ENCODE assay signal across 12 mouse cellular contexts in the genomic region with DNA sequence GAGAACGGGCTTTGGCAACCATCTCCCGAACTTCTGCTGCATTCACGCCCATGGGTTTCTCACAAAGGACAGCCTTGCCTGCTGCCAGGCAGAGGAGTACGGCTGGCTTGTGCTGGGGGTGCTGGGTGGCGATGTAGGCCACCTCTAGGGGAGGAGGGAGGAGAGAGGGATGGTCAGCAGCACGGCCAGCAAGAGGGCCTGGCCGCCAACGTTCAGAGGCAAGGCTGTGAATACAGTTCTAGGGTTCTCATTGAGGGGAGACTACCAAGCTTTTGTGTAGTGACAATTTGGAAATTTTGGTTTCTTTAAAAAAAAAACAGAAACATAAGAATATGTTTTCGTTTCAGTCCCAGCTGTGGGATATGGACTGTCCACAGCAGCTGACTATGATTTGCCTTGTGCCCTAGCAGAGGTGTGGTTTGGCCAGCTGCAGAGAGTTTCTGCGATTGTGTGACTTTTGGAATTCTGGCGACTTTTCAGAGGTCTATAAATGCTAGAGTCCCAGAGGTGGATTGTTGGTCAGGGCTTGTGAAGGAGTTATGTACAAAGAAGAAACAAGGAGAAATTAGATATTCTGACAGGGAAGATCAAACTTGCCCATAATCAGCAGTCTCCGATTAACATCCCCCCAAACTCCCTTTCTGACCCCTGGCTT. TPM values are rescaled to one million over a fixed set of nuclear protein-coding genes. Genes with fewer than 3 reads are reported as not detected.
DNase-seq lines count a peak whose midpoint lies in the region; ATAC-seq and TF ChIP-seq lines count a peak whose summit lies in the region.
"Had no signal": no experiment of that assay in that cellular context is flagged by ENCODE, and none has a peak within 500 bp of the region (broad histone marks: within the 10 kb centered on the region; RNA-seq: fewer than 3 reads in every experiment).

A gene (minus strand): TSS at position 51 of the 655 bp plus-strand sequence.

- H3K36me3 ChIP-seq in kidney, adult 2 months (ENCODE audit: control insufficient read depth, insufficient read depth, low read length), result no peaks in the 10 kb centered on the region
- no peaks in the 10 kb centered on the region for H3K36me3 ChIP-seq in liver, embryonic 14.5 days (replicated peaks; ENCODE audit: control insufficient read depth, insufficient read depth, low read depth)
- H3K36me3 ChIP-seq: heart, embryonic 15.5 days; lung, embryonic 15.5 days had no signal

- no peak for DNase-seq in adrenal gland, adult 8-10 months
- no peak for DNase-seq in adrenal gland, adult (ENCODE audit: inconsistent age in 2 of 2, low spot score in 1 of 2)
- DNase-seq in kidney, adult 2 months, result peak; percentile 56
- DNase-seq in kidney, postnatal 14 days, result no peak
- no peak for DNase-seq in liver, embryonic 14.5 days (ENCODE audit: low read depth in 3 of 3, low spot score in 3 of 3)
- DNase-seq in left cerebral cortex, adult 2 months (ENCODE audit: extremely low spot score in 1 of 2, low spot score in 2 of 2), result no peak
- no peak for DNase-seq in left cerebral cortex, postnatal 4 days
- DNase-seq: kidney, adult 8-10 months had no signal

- H3K27me3 ChIP-seq in kidney, adult 2 months (replicated peaks; ENCODE audit: control insufficient read depth, insufficient read depth, low read length), result no peaks in the 10 kb centered on the region
- no peaks in the 10 kb centered on the region for H3K27me3 ChIP-seq in liver, embryonic 14.5 days (ENCODE audit: control insufficient read depth, insufficient read depth, low read length)
- H3K27me3 ChIP-seq: heart, embryonic 15.5 days; lung, embryonic 15.5 days had no signal

- TF ChIP-seq CTCF in kidney, adult 2 months (conservative IDR thresholded peaks at IDR 0.05; ENCODE audit: insufficient read depth, insufficient read length, low read depth, low read length), result no peak
- no peak for TF ChIP-seq CTCF in liver, embryonic 14.5 days (IDR thresholded peaks at IDR 0.05; ENCODE audit: low read depth)
- TF ChIP-seq CTCF in left cerebral cortex, adult 2 months (IDR thresholded peaks at IDR 0.05), result no peak

- no peak for ATAC-seq in liver, embryonic 14.5 days (ENCODE audit: insufficient read depth)

- no peak for TF ChIP-seq POLR2A in kidney, adult 2 months (IDR thresholded peaks at IDR 0.05; ENCODE audit: low read depth, low read length)

- H3K27ac ChIP-seq in kidney, adult 2 months (ENCODE audit: insufficient read depth, low read depth, low read length), result no peak within 1 kb of the TSS
- peak within 1 kb of the TSS; percentile 66 for H3K27ac ChIP-seq in brown adipose tissue, adult 24 weeks (replicated peaks; ENCODE audit: low read depth, low read length)
- no peak within 1 kb of the TSS for H3K27ac ChIP-seq in liver, embryonic 14.5 days
- H3K27ac ChIP-seq in left cerebral cortex, adult 2 months, result no peak within 1 kb of the TSS

- H3K9ac ChIP-seq in liver, embryonic 14.5 days (replicated peaks), result 0 out of 2 replicates have a peak within 1 kb of the TSS, but pooled peaks have one; percentile 9
- H3K9ac ChIP-seq: heart, embryonic 15.5 days had no signal

- WGBS in kidney, adult 2 months, result 77% methylated on average over 12 of the region's 12 CpGs
- 80% methylated on average over 12 of the region's 12 CpGs for WGBS in liver, embryonic 14.5 days (ENCODE audit: insufficient replicate concordance)

- peak within 1 kb of the TSS; percentile 60; the same call in 1 of the 2 replicates for H3K4me2 ChIP-seq in liver, embryonic 14.5 days (ENCODE audit: low read depth)

- H3K9me3 ChIP-seq in liver, embryonic 14.5 days (ENCODE audit: control insufficient read depth, low read length), result no peaks in the 10 kb centered on the region
- H3K9me3 ChIP-seq: heart, embryonic 15.5 days; lung, embryonic 15.5 days had no signal

- no peak within 1 kb of the TSS for H3K4me3 ChIP-seq in kidney, adult 2 months (ENCODE audit: insufficient read depth, low read depth, low read length)
- H3K4me3 ChIP-seq in brown adipose tissue, adult 24 weeks (ENCODE audit: insufficient read depth, low read depth, low read length), result peak within 1 kb of the TSS; percentile 91
- H3K4me3 ChIP-seq in liver, embryonic 14.5 days (ENCODE audit: insufficient read depth in 1 of 2, low read depth in 2 of 2, low read length in 2 of 2), result no peak within 1 kb of the TSS
- H3K4me3 ChIP-seq in left cerebral cortex, adult 2 months, result no peak within 1 kb of the TSS

- intact Hi-C loops in left cerebral cortex, adult 2 months (cut with DNase I), result no loop called here
- intact Hi-C loops in left cerebral cortex, postnatal 4 days (cut with DNase I), result no loop called here

- peaks cover 10% of the 10 kb centered on the region for H3K4me1 ChIP-seq in kidney, adult 2 months (ENCODE audit: control insufficient read depth, insufficient read depth, low read length)
- peaks cover 4% of the 10 kb centered on the region; the same call in 1 of the 2 replicates for H3K4me1 ChIP-seq in brown adipose tissue, adult 24 weeks (ENCODE audit: control insufficient read depth, insufficient read depth, insufficient read length, low read length)
- H3K4me1 ChIP-seq in liver, embryonic 14.5 days (replicated peaks; ENCODE audit: control insufficient read depth in 2 of 2, insufficient read depth in 2 of 2, low read length in 1 of 2), result peaks cover 24 to 48% of the 10 kb centered on the region in 2 experiments

- no peak for TF ChIP-seq EP300 in liver, embryonic 14.5 days (IDR thresholded peaks at IDR 0.05; ENCODE audit: low read depth)

RNA-seq across cellular contexts. Expression of the gene that starts here (rescaled TPM):
- total RNA-seq in adrenal gland, adult 8-10 months (2022), result 10 to 100 TPM; 38.9 to 41.2 (median 40.2) TPM
- polyA plus RNA-seq in kidney, adult 2 months (2012; rRNA removed), result 1.1 and 1.2 TPM in 2 replicates
- polyA plus RNA-seq in brown adipose tissue, adult 24 weeks (2012; ENCODE audit: insufficient read depth, insufficient read length, missing spikeins), result 6.9 TPM in 1 of 2 replicates, not detected in the other
- not detected in 2 replicates for polyA plus RNA-seq in liver, embryonic 14.5 days (2012; rRNA removed)
- 0.20 TPM in 1 of 2 replicates, not detected in the other for polyA plus RNA-seq in liver, embryonic 14.5 days (2014; fragmentation: Nextera tagmentation; extraction: Ambion mirVana)
- total RNA-seq in left cerebral cortex, adult 2 months (2021), result 1 to 10 TPM; 1.5 to 2.0 TPM
- not detected for total RNA-seq in left cerebral cortex, postnatal 4 days (2021)
- polyA plus RNA-seq: heart, embryonic 15.5 days; lung, embryonic 15.5 days; stomach, embryonic 14.5 days had no signal

Comparison
In these comparisons a context has a peak if more than half of its experiments do, and no peak if none do; other contexts are left out.
1. RNA of the gene that starts here (total RNA-seq): 38.9 to 41.2 TPM in adrenal gland, adult 8-10 months; 1.5 to 2.0 TPM in left cerebral cortex, adult 2 months and not detected in left cerebral cortex, postnatal 4 days; every median in the first group is over 10 times any median in the second.